Mouse (Mus musculus) spleen, postnatal 4 days (tissue): ENCODE data around the gene Klra4.
"Not testable (repeated sequence)": the region's sequence is repeated elsewhere in the genome, so short reads cannot be mapped to it uniquely, and the experiment has no call there.

Experiments used
- DNase-seq, 2 experiments: peaks; one replicate each; pipeline ENCODE4 v3.0.0; 2022; ENCODE audit warnings: low spot score in 2 of 2

The Klra4 gene

DNA sequence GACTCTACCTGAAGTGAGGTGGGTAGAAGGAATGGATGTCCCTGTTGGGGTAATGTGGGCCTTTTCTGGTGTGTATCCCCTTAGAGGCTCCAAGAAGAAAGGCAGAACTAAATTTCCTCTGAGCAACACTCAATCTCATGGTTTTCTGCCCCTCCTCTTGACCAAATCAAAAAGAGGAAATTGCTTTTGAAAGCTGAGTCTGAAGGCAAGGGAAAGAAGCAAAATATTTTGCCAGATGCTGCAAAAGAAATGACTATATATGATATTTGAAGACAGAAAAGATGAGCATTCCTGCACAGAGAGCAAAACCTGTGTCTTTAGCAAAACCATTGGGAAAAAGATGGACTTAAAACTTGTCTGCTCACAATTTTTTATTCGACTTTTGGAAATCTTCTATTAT, at the start of gene Klra4:
Klra4 (minus strand) TSS at position 101 of the 400 bp plus-strand sequence.
- DNase-seq: not testable (repeated sequence)

DNA sequence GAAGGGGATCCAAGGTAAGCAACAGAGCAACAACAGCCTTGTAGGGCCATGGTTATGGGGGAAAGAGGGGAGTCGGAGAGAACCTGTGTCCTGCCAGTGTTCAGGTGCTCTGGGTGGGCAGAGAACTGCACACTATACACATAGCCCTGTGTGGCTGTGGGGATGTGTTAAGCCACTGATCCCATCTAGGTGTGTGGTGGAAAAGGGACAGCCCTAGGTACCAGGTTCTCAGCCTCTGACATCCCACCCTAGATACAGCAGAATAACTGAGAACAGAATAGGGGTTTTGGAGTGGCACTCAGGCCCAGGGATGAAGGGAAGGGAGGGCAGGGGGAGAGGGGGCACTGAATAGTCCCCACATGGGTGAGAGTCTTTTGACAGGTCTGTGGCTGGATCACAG, 43.4 kb upstream of the Klra4 start:
- DNase-seq: no peak

GRCm38 (mm10) chr6:130102743-130103142, 35.7 kb upstream of the Klra4 start:
- DNase-seq: not testable (repeated sequence)

- DNase-seq: no peak
Observed at GRCm38 (mm10) chr6:130092336-130092948, 25.4 kb upstream of the Klra4 start.

DNA sequence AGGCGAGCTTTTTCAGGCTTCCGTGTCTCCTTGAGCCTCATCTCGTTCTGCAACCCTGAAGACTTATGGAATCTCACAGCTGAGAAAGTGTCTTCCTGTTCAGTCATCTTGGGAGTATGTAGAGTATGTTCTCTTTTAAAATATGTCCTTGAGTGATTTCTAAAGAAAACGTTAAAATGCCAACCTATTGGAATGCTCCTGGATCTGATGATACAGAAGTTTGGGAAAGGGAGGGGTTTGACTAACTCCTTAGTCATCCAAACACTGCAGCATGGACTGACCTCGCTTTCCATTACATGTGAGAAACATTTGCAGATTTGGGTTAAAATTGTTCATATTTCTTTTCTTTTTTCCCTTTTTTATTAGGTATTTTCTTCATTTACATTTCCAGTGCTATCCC, 1.9 kb downstream of the Klra4 start:
- DNase-seq: no peak

DNA sequence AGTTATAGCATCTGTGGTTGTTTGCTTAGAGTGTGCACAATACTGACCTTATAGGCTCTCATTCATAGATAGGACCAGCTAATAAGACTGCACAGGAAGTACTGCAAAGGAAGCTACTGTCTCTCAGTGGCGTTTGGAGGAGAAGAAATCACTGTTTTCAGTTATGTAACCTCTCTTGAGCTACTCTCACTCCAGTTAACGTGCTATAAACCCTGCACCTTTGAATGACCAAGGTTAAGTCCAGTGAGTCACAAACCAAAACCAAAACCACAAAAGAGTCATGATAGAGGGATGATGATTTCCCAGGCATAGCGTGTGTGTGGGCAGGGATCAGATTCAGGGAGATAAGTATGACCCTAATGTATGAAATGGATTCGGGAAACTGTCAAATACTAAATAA, 31.9 kb downstream of the Klra4 start:
- not testable (repeated sequence) for DNase-seq

DNA sequence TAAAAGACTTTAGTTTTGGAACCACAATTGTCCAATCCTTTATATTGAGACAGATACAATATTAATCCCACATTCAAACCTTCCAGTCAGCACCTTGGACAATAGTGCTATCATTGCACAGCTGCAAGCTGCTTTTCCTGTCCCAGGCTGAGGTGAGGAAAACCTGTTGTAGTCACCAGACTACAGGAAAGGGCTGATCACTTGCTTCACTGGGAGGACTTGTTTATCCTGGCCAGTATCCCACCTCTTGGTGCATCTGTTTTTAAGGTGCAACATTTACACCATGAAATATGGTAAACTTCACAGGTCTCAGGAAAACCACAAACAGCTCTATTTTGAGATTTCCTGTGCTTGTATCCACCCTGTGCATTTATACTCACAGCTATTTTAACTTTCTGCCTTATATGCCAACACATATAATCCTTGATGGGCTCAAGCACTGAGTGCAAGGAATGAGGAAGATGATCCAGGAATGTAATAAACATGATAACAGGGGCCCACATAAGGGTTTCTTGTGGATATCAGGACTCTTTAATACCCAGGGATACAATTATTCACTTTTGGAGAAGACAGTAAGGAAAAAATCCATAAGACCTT, 35.5 kb downstream of the Klra4 start:
- DNase-seq: not testable (repeated sequence)

GRCm38 (mm10) chr6:130026854-130027253, 40.2 kb downstream of the Klra4 start, which contains the start of gene Klra6:
Gene Klra6, minus strand, starts transcription at chr6:130026954.
- no peak for DNase-seq
